Mouse (Mus musculus) hindbrain, embryonic 12.5 days (tissue): Measurements from ENCODE around the gene Cyp19a1. TPM values are rescaled to one million over a fixed set of nuclear protein-coding genes. Genes with fewer than 3 reads are reported as not detected.

Experiments used
- ATAC-seq: fragments of 200-750 bp; cut with Nextera tagmentation; 2 replicates; pipeline ENCODE4 v1.8.0; 2017; ENCODE audit warnings: moderate TSS enrichment; ENCODE audit not compliant: low FRiP score
- H3K27ac ChIP-seq: fragments of 300-500 bp; sonication (generic); 2 replicates; pipeline ENCODE4 v1.5.1; 2016; ENCODE audit warnings: mild to moderate bottlenecking
- H3K27me3 ChIP-seq: fragments of 300-500 bp; sonication (generic); 2 replicates; pipeline ENCODE4 v1.6.1; 2016; ENCODE audit warnings: mild to moderate bottlenecking
- H3K36me3 ChIP-seq: fragments of 300-500 bp; sonication (generic); 2 replicates; pipeline ENCODE4 v1.6.1; 2016; ENCODE audit warnings: mild to moderate bottlenecking
- H3K4me1 ChIP-seq: fragments of 300-500 bp; sonication (generic); 2 replicates; pipeline ENCODE4 v1.6.1; 2016
- H3K4me2 ChIP-seq: fragments of 300-500 bp; sonication (generic); replicated peaks from 2 replicates; pipeline ENCODE4 v1.6.1; 2016; ENCODE audit warnings: mild to moderate bottlenecking
- H3K4me3 ChIP-seq: fragments of 300-500 bp; sonication (generic); 2 replicates; pipeline ENCODE4 v1.5.1; 2016; ENCODE audit warnings: mild to moderate bottlenecking
- H3K9ac ChIP-seq: fragments of 300-500 bp; sonication (generic); 2 replicates; pipeline ENCODE4 v1.6.1; 2016; ENCODE audit warnings: mild to moderate bottlenecking, moderate library complexity
- H3K9me3 ChIP-seq: fragments of 300-500 bp; sonication (generic); replicated peaks from 2 replicates; pipeline ENCODE4 v1.6.1; 2016; ENCODE audit warnings: mild to moderate bottlenecking
- WGBS: fragments of 180-500 bp; shearing (Covaris S2); methylation state at CpG from one replicate; pipeline ENCODE4 v1.1.7; 2016; 5-methylcytosine and 5-hydroxymethylcytosine counted together
- polyA plus RNA-seq: library from polyadenylated mRNA; unstranded; fragments of >200 nt; fragmentation: Nextera tagmentation; extraction: Ambion mirVana; gene quantifications from 2 replicates; pipeline ENCODE4 v1.2.1, GENCODE M21; 2016

Cyp19a1 gene
- polyA plus RNA-seq, 1 experiment from 2014 or later, result not detected

DNA sequence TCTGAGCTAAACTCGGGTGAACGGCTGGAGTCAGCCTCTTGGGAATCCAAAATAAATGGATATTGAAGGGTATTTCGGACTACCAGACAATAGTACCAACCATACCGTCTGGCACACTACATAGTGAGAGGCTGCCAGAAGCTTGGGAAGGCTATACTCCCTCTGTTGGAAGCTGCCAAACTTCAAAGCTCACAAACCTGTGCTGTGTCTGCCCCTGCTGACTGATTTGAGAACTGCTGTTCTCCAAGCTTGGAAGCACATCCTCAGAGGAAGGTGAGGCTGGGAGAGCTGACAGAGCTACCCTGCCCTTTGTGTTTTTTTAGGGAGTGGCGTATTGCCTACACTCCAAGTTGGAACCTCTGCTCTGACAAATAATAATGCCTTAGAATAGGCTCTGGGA lies 104.8 kb downstream of the Cyp19a1 start:
- 79% methylated on average over 5 of the region's 5 CpGs for WGBS
- no peak for ATAC-seq
- no peak overlapping the region for H3K4me3 ChIP-seq
- H3K4me2 ChIP-seq, result no peak overlapping the region
- no peaks in the 10 kb centered on the region for H3K36me3 ChIP-seq
- H3K4me1 ChIP-seq, result no peaks in the 10 kb centered on the region
- no peaks in the 10 kb centered on the region; the same call in 1 of the 2 replicates for H3K9me3 ChIP-seq
- no peak overlapping the region for H3K27ac ChIP-seq
- no peak overlapping the region for H3K9ac ChIP-seq
- H3K27me3 ChIP-seq, result no peaks in the 10 kb centered on the region

DNA sequence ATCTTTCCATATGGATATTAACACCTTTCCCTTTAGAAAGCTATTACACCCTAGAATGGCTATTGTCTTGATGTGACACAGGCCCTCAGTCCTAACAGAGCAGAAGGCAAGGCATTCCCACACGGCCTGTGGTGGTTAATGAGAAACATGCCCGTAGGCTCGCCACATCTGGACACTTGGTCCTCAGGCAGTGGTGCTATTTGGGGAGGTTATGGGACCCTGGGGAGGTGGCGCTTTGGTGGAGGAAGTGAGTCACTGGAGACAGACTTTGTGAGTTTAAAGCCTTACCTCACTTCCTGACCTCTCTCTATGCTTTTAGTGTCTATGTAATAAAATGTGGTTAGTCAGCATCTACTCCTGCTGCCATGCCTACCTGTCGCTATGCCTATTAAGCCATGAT lies 114.2 kb downstream of the Cyp19a1 start:
- Histone ChIP-seq H3K27ac (no peak overlapping the region), H3K9me3 (no peaks in the 10 kb centered on the region), H3K4me1 (no peaks in the 10 kb centered on the region), H3K9ac (no peak overlapping the region), H3K4me2 (no peak overlapping the region), H3K36me3 (no peaks in the 10 kb centered on the region), H3K27me3 (no peaks in the 10 kb centered on the region), H3K4me3 (no peak overlapping the region)
- no peak for ATAC-seq
- WGBS, result 64% methylated on average over 5 of the region's 5 CpGs

DNA sequence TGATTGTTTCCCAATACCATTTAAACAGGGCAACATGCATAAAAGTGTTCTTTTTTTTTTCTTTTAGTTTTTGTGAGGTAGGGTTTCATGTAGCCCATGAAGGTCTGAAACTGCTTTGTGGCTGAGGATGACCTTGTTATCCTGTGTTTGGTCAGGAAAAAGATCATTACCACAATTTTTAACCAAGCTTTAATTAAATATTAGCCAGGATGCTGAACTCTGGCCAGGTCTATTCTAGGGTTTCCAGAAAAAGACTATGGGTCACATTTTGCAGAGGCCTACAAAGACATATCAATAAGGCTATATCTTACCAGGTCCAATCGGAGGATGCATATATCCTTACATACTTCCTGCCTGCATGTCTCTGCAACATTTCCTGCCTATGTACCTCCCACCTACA lies 128.7 kb downstream of the Cyp19a1 start:
- Histone ChIP-seq H3K36me3 (no peaks in the 10 kb centered on the region), H3K4me1 (no peaks in the 10 kb centered on the region), H3K27me3 (no peaks in the 10 kb centered on the region), H3K4me3 (no peak overlapping the region), H3K9me3 (no peaks in the 10 kb centered on the region), H3K4me2 (no peak overlapping the region), H3K9ac (no peak overlapping the region), H3K27ac (no peak overlapping the region)
- ATAC-seq, result no peak
- 92% methylated on average over 1 of the region's 1 CpGs for WGBS

Other genes with a start within 250 kb of the Cyp19a1 start
- gene Tnfaip8l3, start 199.7 kb downstream of the Cyp19a1 start, polyA plus RNA-seq, result 0.13 and 0.31 TPM in 2 replicates
- gene Gldn, start 18.4 kb upstream of the Cyp19a1 start, polyA plus RNA-seq, result 0.26 and 0.30 TPM in 2 replicates
- 27.1 and 27.7 TPM in 2 replicates for gene Dmxl2, start 233.5 kb upstream of the Cyp19a1 start, polyA plus RNA-seq